Mouse (Mus musculus) lung, adult 2 months (tissue): ENCODE data around the gene Lmbrd1.

Source experiments
- CTCF ChIP-seq: fragments of 200-500 bp; IDR thresholded peaks from 2 replicates; pipeline ENCODE4 v1.5.1; 2011; ENCODE audit warnings: mild to moderate bottlenecking, low read length, control low read depth; ENCODE audit not compliant: insufficient read depth
- POLR2A ChIP-seq: fragments of 200-500 bp; IDR thresholded peaks from 2 replicates; pipeline ENCODE4 v1.6.1; 2011; ENCODE audit warnings: low read depth, mild to moderate bottlenecking, control low read depth, low read length, borderline replicate concordance; ENCODE audit errors: extremely low read depth

- TF ChIP-seq CTCF: no peak
- TF ChIP-seq POLR2A: no peak
Observed at GRCm38 (mm10) chr1:24720209-24720608, 41.8 kb downstream of the Lmbrd1 start.
